Mouse (Mus musculus): ENCODE data around the gene Stard7. TPM values are rescaled to one million over a fixed set of nuclear protein-coding genes. Genes with fewer than 3 reads are reported as not detected.
"Not testable (repeated sequence)": the region's sequence is repeated elsewhere in the genome, so short reads cannot be mapped to it uniquely, and the experiment has no call there.

Stard7 gene
- total RNA-seq, 1 experiment from 2014 or later: 172 TPM

DNA sequence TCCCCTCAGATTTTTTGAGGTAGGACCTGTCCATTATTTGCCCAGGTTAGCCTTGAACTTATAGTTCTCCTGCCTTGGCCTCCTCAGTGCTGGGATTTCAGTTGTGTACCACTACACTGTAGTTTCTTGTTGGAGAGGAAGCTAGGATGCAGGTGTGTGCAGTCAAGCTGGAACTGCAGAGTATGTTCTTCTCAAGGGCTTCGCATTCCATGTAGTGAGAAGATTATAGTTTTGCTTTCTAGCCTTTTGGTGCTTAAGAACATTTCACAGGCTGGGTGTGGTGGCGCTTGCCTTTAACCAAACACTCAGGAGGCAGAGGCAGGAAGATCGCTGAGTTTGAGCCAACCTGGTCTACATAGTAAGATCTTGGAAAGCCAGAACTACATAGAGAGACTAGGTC, 2.8 kb downstream of the Stard7 start:
- ATAC-seq (replicated peaks; ENCODE audit: low read depth, poor library complexity, severe bottlenecking): no peak

DNA sequence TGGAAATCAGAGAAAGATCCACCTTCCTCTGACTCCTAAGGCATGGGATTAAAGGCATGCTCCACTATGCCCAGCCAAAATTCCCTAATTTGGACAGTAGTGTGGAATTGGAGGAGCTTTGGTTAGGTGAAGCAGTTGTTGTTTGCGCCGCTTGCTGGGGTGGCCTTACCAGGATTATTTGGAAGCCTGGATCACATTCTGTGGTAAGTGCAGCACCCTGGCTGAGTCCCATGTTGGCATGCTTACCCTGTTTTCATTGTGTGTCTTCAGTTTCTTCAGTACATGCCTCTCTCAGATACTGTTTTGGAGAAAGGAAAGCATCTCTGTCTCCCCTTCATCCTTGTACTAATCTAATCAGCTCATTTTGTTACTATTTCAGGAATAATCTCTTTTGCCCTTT, 4.6 kb downstream of the Stard7 start:
- ATAC-seq (replicated peaks; ENCODE audit: low read depth, poor library complexity, severe bottlenecking): no peak

DNA sequence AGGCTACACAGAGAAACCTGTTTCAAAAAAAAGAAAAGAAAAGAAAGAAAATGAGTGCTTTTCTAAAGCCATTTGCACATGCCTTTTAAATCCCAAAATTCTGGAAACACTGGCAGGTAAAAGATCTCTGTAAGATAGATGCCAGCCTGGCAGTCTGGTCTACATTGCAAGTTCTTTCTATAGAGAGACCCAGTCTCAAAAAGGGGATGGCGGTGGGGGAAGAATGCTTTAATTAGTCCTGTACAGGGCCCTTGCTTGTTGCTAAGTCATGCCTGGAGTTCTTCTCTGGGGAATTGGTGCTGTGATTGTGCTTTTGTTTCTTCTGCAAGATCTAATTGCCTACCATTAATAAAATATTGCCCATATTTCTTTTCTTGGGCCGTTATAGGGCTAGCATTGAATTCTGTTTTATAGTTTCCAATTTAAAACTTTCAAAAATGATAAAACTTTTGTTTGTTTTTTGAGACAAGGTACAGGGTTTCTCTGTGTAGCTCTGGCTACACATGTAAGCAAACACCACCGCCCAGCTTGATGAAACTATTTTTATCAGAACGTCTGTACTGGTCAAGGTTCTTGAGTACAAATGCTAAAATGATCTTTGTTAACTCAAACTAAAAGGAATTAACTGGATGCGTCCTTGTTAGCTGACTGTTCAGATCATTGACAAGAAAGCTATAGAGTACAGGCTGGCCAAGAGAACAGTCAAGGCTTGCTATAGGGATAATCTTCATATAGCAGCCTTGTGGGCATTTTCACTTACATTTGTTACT, 5.7 kb downstream of the Stard7 start:
- no peak for ATAC-seq (replicated peaks; ENCODE audit: low read depth, poor library complexity, severe bottlenecking)

GRCm38 (mm10) chr2:127278162-127278561, 8.1 kb downstream of the Stard7 start:
- ATAC-seq (replicated peaks; ENCODE audit: low read depth, poor library complexity, severe bottlenecking): no peak

GRCm38 (mm10) chr2:127292250-127292649, 22.2 kb downstream of the Stard7 start:
- no peak for ATAC-seq (replicated peaks; ENCODE audit: low read depth, poor library complexity, severe bottlenecking)

DNA sequence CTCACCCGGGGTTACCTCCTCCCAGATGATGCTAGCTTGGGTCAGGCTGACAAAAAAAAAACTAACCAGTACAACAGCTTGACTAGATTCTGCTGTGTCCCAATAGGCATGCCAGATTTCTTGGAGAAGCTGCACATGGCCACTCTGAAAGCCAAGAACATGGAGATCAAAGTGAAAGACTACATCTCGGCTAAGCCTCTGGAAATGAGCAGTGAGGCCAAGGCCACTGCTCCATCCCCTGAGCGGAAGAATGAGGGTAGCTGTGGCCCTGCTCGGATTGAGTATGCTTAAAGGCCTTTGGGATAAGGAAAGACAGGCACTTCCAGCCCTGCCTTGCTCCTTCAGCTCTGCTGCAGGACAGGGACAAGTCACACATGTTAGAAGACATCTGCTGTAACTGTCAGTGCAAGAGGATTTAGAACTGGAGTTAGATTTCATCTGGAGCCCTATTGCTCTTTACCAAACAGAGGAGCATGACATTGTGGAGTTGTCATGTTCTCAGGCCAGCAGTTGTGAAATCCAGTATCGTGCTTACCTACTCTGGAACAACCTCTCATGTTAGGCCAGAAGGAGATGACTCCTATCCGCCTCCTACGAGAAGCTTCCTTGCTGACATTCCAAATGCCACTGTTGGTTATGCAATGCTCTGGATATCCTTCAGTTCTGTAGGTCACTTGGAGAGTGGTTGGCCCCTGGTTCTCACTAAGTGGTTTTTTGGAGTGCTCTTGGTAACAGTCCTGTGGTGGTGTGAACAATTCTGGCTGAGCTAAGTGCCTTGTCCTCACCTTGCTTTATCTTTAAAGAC, 27.2 kb downstream of the Stard7 start:
- ATAC-seq (replicated peaks; ENCODE audit: low read depth, poor library complexity, severe bottlenecking): no peak

DNA sequence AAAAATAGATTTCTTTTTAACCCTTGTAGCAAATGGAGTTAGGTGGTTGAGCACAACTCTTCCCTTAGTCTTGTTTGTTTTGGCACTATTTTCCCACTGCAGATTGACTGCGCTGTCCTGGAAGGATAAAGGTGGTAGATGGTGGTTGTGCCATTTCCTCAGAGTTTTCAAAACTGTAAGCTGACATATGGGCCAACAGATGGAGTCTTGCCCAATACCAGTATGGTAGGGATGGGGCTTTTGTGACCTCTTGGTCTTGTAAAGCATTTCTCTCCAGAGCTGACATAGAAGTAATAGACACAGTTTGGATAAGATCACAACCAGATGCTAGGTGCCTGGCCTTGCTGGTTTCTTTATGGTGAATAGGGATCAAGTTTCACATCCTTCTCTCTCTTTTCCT, 28.0 kb downstream of the Stard7 start:
- no peak for ATAC-seq (replicated peaks; ENCODE audit: low read depth, poor library complexity, severe bottlenecking)

GRCm38 (mm10) chr2:127300701-127301100, 30.7 kb downstream of the Stard7 start:
- peak; percentile 64 for ATAC-seq (replicated peaks; ENCODE audit: low read depth, poor library complexity, severe bottlenecking)

GRCm38 (mm10) chr2:127301883-127302282, 31.9 kb downstream of the Stard7 start:
- no peak for ATAC-seq (replicated peaks; ENCODE audit: low read depth, poor library complexity, severe bottlenecking)

GRCm38 (mm10) chr2:127304192-127304591, 34.2 kb downstream of the Stard7 start:
- not testable (repeated sequence) for ATAC-seq (replicated peaks; ENCODE audit: low read depth, poor library complexity, severe bottlenecking)

GRCm38 (mm10) chr2:127304609-127305210, 34.7 kb downstream of the Stard7 start:
- ATAC-seq (replicated peaks; ENCODE audit: low read depth, poor library complexity, severe bottlenecking): peak; percentile 43

- ATAC-seq (replicated peaks; ENCODE audit: low read depth, poor library complexity, severe bottlenecking): no peak
Observed at GRCm38 (mm10) chr2:127306123-127306522, 36.1 kb downstream of the Stard7 start.

DNA sequence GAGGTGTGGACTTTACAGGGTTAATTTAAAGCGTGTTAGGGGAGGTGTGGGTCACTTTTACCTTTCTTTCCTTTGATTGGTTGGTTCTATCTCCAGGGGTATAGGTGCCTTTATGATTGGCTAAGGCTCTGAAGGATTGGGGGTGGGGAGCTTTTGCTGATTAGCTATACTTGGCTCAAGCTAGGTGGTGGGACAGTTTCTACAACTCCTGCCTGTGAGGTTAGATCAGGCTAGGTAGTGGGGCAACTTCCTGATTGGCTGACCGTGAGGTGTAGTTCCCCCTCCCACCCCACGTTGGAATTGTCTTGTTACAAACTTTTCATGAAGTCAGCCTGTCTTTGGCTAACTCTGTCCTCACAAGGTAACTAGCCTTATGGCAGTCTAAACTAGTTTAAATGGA, 37.2 kb downstream of the Stard7 start:
- ATAC-seq (replicated peaks; ENCODE audit: low read depth, poor library complexity, severe bottlenecking): no peak

- ATAC-seq (replicated peaks; ENCODE audit: low read depth, poor library complexity, severe bottlenecking): 0 out of 2 replicates have a peak, but pooled peaks have one; percentile 38
Observed at GRCm38 (mm10) chr2:127308660-127309059, 38.6 kb downstream of the Stard7 start.

DNA sequence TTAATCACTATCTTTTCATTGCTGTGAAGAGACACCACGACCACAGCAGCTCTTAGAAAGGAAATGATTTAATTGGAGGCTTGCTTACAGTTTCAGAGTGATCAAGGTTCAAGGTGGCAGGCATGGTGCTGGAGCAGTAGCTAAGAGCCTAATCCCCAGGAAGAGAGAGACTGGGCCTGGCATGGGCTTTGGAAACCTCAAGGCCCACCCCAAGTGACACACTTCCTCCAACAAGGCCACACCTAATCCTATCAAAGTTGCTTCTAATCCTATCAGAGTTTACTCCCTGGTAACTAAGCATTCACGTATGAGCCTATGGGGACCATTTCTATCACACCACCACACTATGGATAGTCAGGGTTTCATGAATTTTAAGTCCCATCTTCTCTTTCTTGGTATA, 40.2 kb downstream of the Stard7 start:
- no peak for ATAC-seq (replicated peaks; ENCODE audit: low read depth, poor library complexity, severe bottlenecking)

GRCm38 (mm10) chr2:127310685-127311084, 40.7 kb downstream of the Stard7 start:
- no peak for ATAC-seq (replicated peaks; ENCODE audit: low read depth, poor library complexity, severe bottlenecking)

GRCm38 (mm10) chr2:127311193-127311592, 41.2 kb downstream of the Stard7 start:
- ATAC-seq (replicated peaks; ENCODE audit: low read depth, poor library complexity, severe bottlenecking): no peak

DNA sequence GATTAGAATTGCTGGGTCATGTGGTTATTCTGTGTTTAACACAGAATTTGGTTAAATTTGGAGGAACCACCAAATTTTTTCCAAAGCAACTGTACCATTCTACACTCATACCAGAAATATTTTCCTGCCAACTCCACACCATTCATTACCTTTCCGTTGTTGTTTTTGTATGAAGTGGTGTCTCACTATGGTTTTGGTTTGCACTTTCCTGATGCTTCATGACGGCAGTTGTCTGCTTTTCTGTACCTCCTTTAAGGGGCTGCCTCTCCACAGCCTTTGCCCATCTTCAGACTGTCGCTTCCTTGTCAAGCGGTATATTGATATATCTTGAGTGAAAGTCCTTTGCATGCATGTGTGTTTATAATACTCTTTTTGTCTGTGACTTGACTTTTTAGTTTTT, 42.8 kb downstream of the Stard7 start:
- no peak for ATAC-seq (replicated peaks; ENCODE audit: low read depth, poor library complexity, severe bottlenecking)

DNA sequence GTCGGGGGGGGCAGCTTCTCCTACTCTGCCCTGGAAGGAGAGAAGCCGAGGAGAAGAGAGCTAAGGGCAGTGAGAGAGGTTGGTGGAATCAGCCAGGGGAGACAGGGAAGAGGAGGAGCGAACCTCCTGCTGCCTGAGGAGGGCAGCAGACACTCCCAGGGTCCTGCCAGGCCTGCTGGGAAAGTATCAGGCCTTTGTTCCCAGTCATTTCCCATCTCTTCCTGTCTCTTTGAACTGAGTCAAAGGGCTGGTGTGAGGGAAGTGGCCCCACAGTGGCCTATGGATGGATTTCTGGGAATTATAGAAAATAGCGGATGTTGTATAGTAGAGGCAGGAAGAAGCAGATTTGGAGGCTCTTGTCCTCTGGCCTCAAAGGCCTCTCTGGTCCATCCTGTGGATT, 43.9 kb downstream of the Stard7 start:
- ATAC-seq (replicated peaks; ENCODE audit: low read depth, poor library complexity, severe bottlenecking): peak; percentile 27; the same call in 1 of the 2 replicates

DNA sequence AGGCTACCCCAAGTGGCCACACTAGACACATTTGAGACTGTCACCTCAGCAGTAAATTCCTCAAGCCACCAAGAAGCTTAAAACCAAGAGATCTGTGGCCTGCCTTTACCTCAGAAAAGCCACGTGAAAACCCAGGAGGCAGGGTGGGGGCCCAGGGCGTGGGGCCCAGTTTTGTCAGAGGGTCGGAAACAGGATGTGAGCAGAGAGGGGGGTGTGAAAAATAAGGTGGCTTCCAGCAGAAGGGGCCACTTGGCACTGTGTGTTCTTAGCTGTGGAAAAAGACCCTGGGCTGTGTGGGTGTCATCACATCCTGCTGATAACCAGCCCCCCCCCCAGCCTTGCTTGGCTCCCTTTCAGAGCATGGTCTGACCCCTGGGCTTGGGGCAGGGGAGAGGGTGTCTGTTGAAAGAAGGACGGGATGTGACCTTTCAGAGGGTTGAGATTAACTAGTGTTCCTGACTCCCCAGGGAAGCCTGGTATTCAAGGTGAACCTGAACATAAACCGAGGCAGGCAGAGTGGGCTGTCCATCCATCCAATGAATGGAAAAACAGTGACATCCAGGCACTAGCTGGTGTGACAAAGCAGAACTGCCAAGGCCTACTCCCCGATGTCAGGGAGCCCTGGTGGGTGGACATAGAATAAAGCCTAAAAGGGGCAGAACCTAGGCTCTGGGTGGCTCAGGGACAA, 44.6 kb downstream of the Stard7 start:
- peak; percentile 57 for ATAC-seq (replicated peaks; ENCODE audit: low read depth, poor library complexity, severe bottlenecking)

GRCm38 (mm10) chr2:127315155-127315470, 45.1 kb downstream of the Stard7 start:
- no peak for ATAC-seq (replicated peaks; ENCODE audit: low read depth, poor library complexity, severe bottlenecking)
